Mouse (Mus musculus) neural tube, embryonic 15.5 days (tissue): ENCODE results near the gene Rapgef4. TPM values are rescaled to one million over a fixed set of nuclear protein-coding genes. Genes with fewer than 3 reads are reported as not detected.

Source experiments
- ATAC-seq: fragments of 200-750 bp; cut with Nextera tagmentation; 2 replicates; pipeline ENCODE4 v1.8.0; 2017; ENCODE audit warnings: mild to moderate bottlenecking, moderate TSS enrichment, moderate library complexity; ENCODE audit not compliant: low FRiP score
- H3K27ac ChIP-seq: fragments of 300-500 bp; sonication (generic); replicated peaks from 2 replicates; pipeline ENCODE4 v1.5.1; 2015; ENCODE audit warnings: mild to moderate bottlenecking, inconsistent platforms
- H3K27me3 ChIP-seq: fragments of 300-500 bp; sonication (generic); replicated peaks from 2 replicates; pipeline ENCODE4 v1.6.1; 2015; ENCODE audit warnings: inconsistent platforms
- H3K36me3 ChIP-seq: fragments of 300-500 bp; sonication (generic); 2 replicates; pipeline ENCODE4 v1.6.1; 2015; ENCODE audit warnings: inconsistent platforms
- H3K4me1 ChIP-seq: fragments of 300-500 bp; sonication (generic); 2 replicates; pipeline ENCODE4 v1.6.1; 2015; ENCODE audit warnings: inconsistent platforms
- H3K4me2 ChIP-seq: fragments of 300-500 bp; sonication (generic); 2 replicates; pipeline ENCODE4 v1.6.1; 2015; ENCODE audit warnings: inconsistent platforms, mild to moderate bottlenecking, moderate library complexity
- H3K4me3 ChIP-seq: fragments of 300-500 bp; sonication (generic); replicated peaks from 2 replicates; pipeline ENCODE4 v1.5.1; 2015; ENCODE audit warnings: mild to moderate bottlenecking, inconsistent platforms
- H3K9ac ChIP-seq: fragments of 300-500 bp; sonication (generic); replicated peaks from 2 replicates; pipeline ENCODE4 v1.6.1; 2015; ENCODE audit warnings: mild to moderate bottlenecking, inconsistent platforms
- H3K9me3 ChIP-seq: fragments of 300-500 bp; sonication (generic); replicated peaks from 2 replicates; pipeline ENCODE4 v1.6.1; 2016; ENCODE audit warnings: inconsistent platforms
- WGBS: fragments of 180-500 bp; shearing (Covaris S2); methylation state at CpG from one replicate; pipeline ENCODE4 v1.1.7; 2015; ENCODE audit warnings: mixed read lengths; 5-methylcytosine and 5-hydroxymethylcytosine counted together
- polyA plus RNA-seq: library from polyadenylated mRNA; unstranded; fragments of >200 nt; fragmentation: Nextera tagmentation; extraction: Ambion mirVana; gene quantifications from 2 replicates; pipeline ENCODE4 v1.2.1, GENCODE M21; 2015

Gene Rapgef4
- polyA plus RNA-seq, 1 experiment from 2014 or later = 45.3 TPM

DNA sequence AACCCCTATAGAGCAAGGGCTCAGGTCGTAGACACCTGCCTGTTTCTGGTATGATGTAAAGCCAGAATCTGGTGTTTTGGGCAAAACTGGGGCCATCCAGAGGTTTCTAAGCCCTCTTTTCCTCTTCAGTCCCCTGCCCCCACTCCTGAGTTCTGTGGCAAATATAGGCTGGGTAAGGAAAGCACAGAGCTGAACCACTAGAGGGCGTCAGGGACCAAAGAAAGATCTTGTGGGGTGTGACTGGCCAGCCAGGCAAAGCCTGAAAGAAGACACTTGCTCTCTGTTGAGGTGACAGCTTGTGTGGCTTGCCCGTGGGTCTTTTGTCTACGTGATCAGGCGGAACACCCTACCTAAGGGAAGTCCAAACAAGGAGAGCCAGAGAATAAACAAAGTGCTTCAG lies 222.6 kb downstream of the Rapgef4 start:
- Histone ChIP-seq H3K9me3 (no peaks in the 10 kb centered on the region), H3K4me2 (peak overlapping the region; percentile 30; the same call in 1 of the 2 replicates), H3K27ac (no peak overlapping the region), H3K36me3 (no peaks in the 10 kb centered on the region), H3K27me3 (0 out of 2 replicates have a peak, but pooled peaks cover 5% of the 10 kb centered on the region), H3K4me3 (no peak overlapping the region), H3K4me1 (peaks cover 12% of the 10 kb centered on the region), H3K9ac (no peak overlapping the region)
- WGBS = 11% methylated on average over 5 of the region's 5 CpGs
- peak; percentile 73; the same call in 1 of the 2 replicates for ATAC-seq

DNA sequence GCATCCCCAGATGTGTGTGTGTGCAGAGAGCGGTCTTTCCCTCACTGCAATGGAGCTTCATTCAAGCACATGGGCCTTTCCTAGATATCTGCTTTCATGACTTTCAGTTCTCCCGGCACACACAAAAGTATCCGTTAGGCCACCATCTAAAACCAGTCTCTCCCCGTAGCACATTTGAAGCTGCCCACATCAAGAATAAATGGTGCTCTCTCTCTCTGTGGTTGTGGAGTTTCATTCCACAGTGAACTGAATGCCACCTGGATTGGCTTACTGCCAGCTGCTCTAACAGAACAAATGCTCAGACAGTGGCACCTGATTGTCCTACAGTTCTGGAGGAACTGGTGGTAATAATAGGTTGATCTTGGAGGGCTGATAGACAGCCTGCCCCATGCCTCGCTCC lies 224.8 kb downstream of the Rapgef4 start:
- ATAC-seq = no peak
- no peak overlapping the region for H3K4me3 ChIP-seq
- H3K27ac ChIP-seq = no peak overlapping the region
- no peak overlapping the region for H3K4me2 ChIP-seq
- peaks cover 8% of the 10 kb centered on the region for H3K4me1 ChIP-seq
- H3K36me3 ChIP-seq = no peaks in the 10 kb centered on the region
- no peaks in the 10 kb centered on the region for H3K9me3 ChIP-seq
- 0 out of 2 replicates have a peak, but pooled peaks cover 5% of the 10 kb centered on the region for H3K27me3 ChIP-seq
- WGBS = 88% methylated on average over 5 of the region's 5 CpGs
- H3K9ac ChIP-seq = no peak overlapping the region

DNA sequence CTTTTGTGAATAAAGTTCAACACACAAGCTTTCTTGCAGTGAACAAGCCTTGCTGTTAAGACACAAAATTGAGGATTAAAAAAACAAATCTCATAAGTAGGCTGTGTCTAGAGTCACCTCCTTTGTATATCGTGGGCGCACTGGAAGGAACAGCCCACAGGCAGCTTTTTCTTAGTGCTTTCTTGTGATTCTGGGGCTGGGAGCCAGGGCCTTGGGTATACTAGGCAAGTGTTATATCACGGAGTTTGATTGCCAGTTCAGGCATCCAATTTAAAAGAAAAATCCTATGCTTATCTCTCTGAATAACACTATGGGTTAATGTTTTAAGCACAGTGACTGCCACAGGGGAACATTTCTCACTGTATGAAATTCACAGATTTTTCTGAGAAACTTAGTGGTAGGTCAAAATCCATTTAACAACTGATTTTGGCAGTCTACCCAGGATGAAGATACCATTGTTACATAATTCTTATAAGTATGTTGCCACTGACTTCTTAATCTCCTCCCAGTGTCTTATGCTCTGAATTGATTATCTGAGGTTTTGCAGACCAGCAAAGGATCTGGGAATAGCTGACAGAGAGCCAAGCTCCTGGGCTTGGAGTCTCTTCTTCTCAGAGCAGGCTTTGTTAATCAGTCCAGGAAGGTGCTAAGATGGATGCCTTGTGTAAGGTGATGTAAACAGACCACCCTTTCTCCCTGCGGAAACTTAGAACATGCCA lies 225.6 kb downstream of the Rapgef4 start:
- Histone ChIP-seq H3K36me3 (no peaks in the 10 kb centered on the region), H3K4me2 (no peak overlapping the region), H3K4me3 (no peak overlapping the region), H3K4me1 (peaks cover 5% of the 10 kb centered on the region; the same call in 1 of the 2 replicates), H3K27me3 (0 out of 2 replicates have a peak, but pooled peaks cover 5% of the 10 kb centered on the region), H3K9ac (no peak overlapping the region), H3K27ac (no peak overlapping the region), H3K9me3 (no peaks in the 10 kb centered on the region)
- no peak for ATAC-seq
- 88% methylated on average over 4 of the region's 4 CpGs for WGBS

DNA sequence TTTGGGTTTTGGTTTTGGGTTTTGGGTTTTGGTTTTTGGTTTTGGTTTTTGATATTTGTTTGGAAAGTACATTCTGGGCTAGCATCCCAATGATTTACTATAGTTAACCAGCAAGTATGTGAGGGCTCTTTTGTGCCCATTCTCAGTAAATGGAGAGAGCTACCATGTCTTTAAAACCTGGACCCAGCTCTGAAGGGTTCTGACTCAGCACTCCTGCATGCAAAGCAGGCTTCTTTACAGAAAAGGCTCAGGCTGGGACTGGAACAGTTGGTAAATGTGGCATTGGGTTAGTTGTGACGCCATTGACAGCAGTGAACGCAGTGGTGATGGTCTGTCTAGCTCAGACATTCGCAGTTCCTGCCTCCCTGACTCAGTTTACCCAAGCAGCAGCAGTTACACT lies 236.3 kb downstream of the Rapgef4 start:
- Histone ChIP-seq H3K4me2 (no peak overlapping the region), H3K9me3 (no peaks in the 10 kb centered on the region), H3K9ac (no peak overlapping the region), H3K27ac (no peak overlapping the region), H3K36me3 (no peaks in the 10 kb centered on the region), H3K27me3 (peaks cover 5% of the 10 kb centered on the region; the same call in 1 of the 2 replicates), H3K4me3 (no peak overlapping the region), H3K4me1 (peaks cover 4% of the 10 kb centered on the region; the same call in 1 of the 2 replicates)
- WGBS = 87% methylated on average over 3 of the region's 3 CpGs
- ATAC-seq = no peak

DNA sequence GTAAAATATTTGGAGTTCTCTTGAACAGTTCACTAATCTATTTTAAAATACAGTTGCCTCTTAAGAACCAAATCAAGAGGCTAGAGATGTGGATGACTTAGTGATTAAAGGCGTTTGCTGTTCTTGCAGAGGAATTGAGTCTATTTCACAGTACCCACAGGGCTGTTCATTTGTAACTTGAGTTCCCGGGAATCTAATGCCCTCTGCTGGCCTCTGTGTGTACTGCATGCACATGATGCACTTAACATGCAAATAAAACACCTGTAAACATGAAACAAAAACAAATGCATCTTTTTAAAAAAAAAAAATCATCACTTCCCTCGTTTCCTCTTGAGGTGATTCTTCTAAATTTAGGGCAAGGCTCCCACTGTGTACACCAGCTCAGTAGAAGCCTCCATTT lies 238.9 kb downstream of the Rapgef4 start:
- no peak overlapping the region for H3K27ac ChIP-seq
- H3K36me3 ChIP-seq = no peaks in the 10 kb centered on the region
- no peaks in the 10 kb centered on the region for H3K9me3 ChIP-seq
- peaks cover 4% of the 10 kb centered on the region; the same call in 1 of the 2 replicates for H3K4me1 ChIP-seq
- no peak overlapping the region for H3K9ac ChIP-seq
- ATAC-seq = no peak
- peaks cover 17% of the 10 kb centered on the region for H3K27me3 ChIP-seq
- H3K4me2 ChIP-seq = no peak overlapping the region
- WGBS = 28% methylated on average over 3 of the region's 3 CpGs
- H3K4me3 ChIP-seq = no peak overlapping the region

DNA sequence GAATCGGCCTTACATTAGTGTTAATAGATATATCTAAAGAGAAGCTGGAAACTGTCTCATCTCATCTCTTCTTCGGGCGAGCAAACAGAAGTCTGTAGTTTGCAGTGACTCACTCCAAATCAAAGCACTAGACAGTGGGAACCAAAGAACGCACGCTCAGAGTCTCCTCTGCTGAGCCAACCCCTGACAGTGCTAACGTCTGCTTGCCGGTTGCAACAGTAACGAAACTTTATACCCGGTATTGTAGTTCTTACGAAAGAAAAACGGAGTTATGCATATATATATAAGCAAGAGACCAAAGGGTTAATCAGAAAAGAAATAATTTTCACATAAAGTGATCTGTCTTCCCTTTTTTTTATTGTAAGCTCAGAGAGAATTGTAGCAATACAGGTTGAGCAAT lies 240.2 kb downstream of the Rapgef4 start:
- 85% methylated on average over 11 of the region's 11 CpGs for WGBS
- peaks cover 4% of the 10 kb centered on the region; the same call in 1 of the 2 replicates for H3K4me1 ChIP-seq
- no peak overlapping the region for H3K4me3 ChIP-seq
- H3K36me3 ChIP-seq = no peaks in the 10 kb centered on the region
- H3K9ac ChIP-seq = no peak overlapping the region
- no peak for ATAC-seq
- H3K4me2 ChIP-seq = no peak overlapping the region
- H3K27me3 ChIP-seq = peaks cover 25% of the 10 kb centered on the region
- no peaks in the 10 kb centered on the region for H3K9me3 ChIP-seq
- H3K27ac ChIP-seq = no peak overlapping the region

DNA sequence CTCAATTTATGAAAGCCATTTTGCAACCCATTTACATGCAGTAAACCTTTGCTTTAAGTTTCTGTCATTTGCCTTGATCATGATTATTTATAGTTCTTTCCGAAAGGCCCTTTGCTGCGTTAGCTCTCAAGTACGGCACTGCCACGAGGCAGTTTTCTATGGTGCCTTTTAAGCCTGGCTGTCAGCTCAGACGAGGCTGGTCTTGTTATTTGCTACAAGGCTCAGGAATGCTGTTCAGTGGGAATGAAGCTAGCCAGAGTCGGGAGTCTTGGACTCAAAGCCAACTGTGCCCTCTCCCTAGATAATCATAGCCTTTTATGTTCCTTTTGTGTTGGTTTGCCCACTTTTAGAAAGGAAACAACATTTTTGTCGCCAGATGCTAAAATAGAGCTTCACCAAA lies 240.7 kb downstream of the Rapgef4 start:
- Histone ChIP-seq H3K9me3 (no peaks in the 10 kb centered on the region), H3K36me3 (no peaks in the 10 kb centered on the region), H3K27ac (no peak overlapping the region), H3K9ac (no peak overlapping the region), H3K4me3 (no peak overlapping the region), H3K27me3 (peaks cover 25% of the 10 kb centered on the region), H3K4me1 (peaks cover 4% of the 10 kb centered on the region; the same call in 1 of the 2 replicates), H3K4me2 (no peak overlapping the region)
- ATAC-seq = no peak
- WGBS = 31% methylated on average over 7 of the region's 7 CpGs

DNA sequence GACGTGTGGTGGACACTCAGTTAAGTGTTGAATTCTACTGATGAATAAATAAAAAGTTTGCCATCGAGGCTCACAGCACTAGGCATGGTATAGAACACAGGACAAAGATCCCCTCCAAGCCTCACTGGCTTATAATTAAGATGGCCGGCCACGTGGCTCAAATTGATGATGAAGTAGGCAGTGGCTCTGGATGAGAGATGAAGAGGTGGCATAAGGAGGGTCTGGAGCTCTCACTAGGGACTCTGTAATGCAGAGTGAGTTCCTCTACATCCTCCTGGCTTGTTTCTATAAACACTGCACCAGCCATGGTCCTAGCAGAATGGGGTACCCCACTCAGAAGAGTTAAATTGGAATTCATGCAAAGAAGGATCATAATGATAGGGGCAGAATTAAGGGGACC lies 241.2 kb downstream of the Rapgef4 start:
- Histone ChIP-seq H3K4me3 (no peak overlapping the region), H3K9me3 (no peaks in the 10 kb centered on the region), H3K36me3 (no peaks in the 10 kb centered on the region), H3K4me2 (no peak overlapping the region), H3K4me1 (peaks cover 4% of the 10 kb centered on the region; the same call in 1 of the 2 replicates), H3K9ac (no peak overlapping the region), H3K27ac (no peak overlapping the region), H3K27me3 (peaks cover 25% of the 10 kb centered on the region)
- 79% methylated on average over 4 of the region's 4 CpGs for WGBS
- ATAC-seq = no peak

DNA sequence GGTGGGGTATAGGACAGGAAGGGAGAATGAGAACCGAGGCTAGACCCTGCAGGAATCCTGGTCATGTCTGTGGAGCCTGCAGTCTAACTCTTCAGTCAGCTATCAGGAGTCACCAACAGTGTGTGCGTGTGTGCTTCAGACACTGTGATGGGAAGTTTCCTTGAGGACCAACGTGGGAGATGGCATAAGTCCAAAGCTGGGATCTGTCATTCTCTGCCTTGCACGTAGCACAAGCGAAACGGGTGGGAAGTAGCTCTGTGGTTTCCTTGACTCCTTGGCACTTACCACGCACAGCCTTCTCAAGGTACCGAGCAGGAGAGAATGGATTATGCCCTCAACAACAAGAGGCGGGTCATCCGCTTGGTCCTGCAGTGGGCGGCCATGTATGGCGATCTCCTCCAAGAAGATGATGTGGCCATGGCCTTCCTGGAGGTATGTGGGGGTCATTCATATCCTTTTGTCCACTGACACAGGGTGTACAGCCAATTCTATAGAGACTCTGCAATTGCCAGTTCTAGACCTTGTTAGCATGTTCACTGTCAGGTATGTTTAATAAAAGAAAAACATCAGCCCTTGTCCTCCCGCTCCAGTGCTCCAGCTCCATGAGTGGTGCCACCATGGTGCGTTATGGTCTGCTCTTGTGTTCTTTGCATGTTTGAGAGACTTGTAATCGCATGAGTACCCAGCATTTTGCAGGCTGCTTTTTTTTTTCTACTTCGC lies 241.9 kb downstream of the Rapgef4 start:
- 84% methylated on average over 16 of the region's 16 CpGs for WGBS
- no peak overlapping the region for H3K9ac ChIP-seq
- no peak overlapping the region for H3K27ac ChIP-seq
- no peaks in the 10 kb centered on the region for H3K9me3 ChIP-seq
- no peak overlapping the region for H3K4me3 ChIP-seq
- no peaks in the 10 kb centered on the region for H3K36me3 ChIP-seq
- H3K4me2 ChIP-seq = no peak overlapping the region
- peaks cover 28% of the 10 kb centered on the region for H3K27me3 ChIP-seq
- H3K4me1 ChIP-seq = peaks cover 4% of the 10 kb centered on the region; the same call in 1 of the 2 replicates
- no peak for ATAC-seq

DNA sequence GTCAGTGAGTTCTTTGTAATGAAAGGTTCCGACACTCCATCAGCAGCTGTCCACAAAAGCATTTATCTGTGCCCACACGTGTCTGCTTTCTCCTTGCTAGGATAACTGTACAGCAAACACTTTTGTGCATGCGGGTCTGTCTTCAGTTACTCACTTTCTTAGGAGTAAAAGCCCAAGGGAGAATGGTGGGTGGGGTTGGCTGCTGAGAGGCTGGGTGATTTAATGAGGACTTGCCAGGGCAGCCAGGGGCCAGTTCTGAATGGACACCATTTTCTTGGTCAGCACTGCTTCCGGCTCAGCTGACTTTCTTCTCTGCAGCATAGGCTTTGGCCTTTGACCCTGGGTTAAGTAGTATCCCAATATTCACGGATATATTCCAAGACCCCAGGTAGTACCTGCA lies 242.4 kb downstream of the Rapgef4 start:
- Histone ChIP-seq H3K4me1 (peaks cover 4% of the 10 kb centered on the region), H3K27ac (no peak overlapping the region), H3K4me3 (no peak overlapping the region), H3K27me3 (peaks cover 26% of the 10 kb centered on the region), H3K9ac (no peak overlapping the region), H3K36me3 (no peaks in the 10 kb centered on the region), H3K4me2 (no peak overlapping the region), H3K9me3 (no peaks in the 10 kb centered on the region)
- ATAC-seq = no peak
- WGBS = 55% methylated on average over 5 of the region's 5 CpGs

DNA sequence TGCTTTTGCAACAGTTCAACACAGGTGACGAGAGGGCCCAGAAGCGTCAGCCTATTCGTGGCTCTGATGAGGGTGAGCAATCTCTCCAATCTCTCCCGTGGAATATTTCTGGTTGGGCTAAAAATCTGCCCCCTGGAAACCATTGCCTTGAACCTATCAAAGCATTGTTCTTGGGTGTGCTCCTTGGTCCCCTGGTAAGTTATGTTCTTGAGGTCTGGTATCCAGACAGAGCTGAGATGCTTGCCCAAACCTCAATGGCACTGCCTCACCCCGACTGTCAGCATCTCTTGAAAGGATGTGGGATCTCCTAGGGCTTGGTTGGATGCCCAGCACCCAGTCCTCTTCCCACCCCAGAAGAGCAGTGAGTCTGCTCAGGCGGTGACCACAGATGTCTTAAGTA lies 245.0 kb downstream of the Rapgef4 start:
- no peaks in the 10 kb centered on the region for H3K36me3 ChIP-seq
- H3K4me3 ChIP-seq = no peak overlapping the region
- H3K4me1 ChIP-seq = peaks cover 11% of the 10 kb centered on the region
- no peaks in the 10 kb centered on the region for H3K9me3 ChIP-seq
- H3K27me3 ChIP-seq = peaks cover 33% of the 10 kb centered on the region
- H3K9ac ChIP-seq = no peak overlapping the region
- no peak overlapping the region for H3K4me2 ChIP-seq
- no peak overlapping the region for H3K27ac ChIP-seq
- 93% methylated on average over 6 of the region's 6 CpGs for WGBS
- no peak for ATAC-seq

DNA sequence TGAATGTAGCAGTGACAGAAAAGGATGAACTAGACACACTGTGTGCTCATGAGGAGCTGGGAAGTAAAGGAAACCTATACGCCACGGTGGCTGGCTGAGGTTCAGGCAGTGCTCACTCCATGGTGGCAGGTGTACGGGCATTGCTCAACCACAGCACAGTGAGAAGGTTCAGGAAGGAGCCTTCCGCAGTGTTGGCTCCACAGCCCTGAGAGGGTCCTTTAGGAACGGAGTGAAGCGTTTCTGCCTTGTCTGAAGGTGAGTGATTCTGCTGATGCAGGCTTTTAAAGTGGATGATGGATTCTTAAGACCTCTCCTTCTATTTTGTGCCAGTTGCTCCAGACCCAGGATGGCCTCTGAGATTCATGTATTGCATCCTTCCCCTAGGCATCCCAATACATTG lies 246.4 kb downstream of the Rapgef4 start:
- H3K9me3 ChIP-seq = no peaks in the 10 kb centered on the region
- H3K4me1 ChIP-seq = peaks cover 7% of the 10 kb centered on the region; the same call in 1 of the 2 replicates
- H3K9ac ChIP-seq = no peak overlapping the region
- H3K36me3 ChIP-seq = no peaks in the 10 kb centered on the region
- WGBS = 86% methylated on average over 6 of the region's 6 CpGs
- ATAC-seq = no peak
- H3K4me2 ChIP-seq = no peak overlapping the region
- no peak overlapping the region for H3K4me3 ChIP-seq
- peaks cover 43% of the 10 kb centered on the region for H3K27me3 ChIP-seq
- no peak overlapping the region for H3K27ac ChIP-seq
